Mouse (Mus musculus) embryonic stem cell, embryonic (primary cell): ENCODE data around the gene Ibtk.

Source experiments
- CTCF ChIA-PET, 4 experiments: fragments of 300-600 bp in 2 of 4; fragments of 350-600 bp in 2 of 4; sonication (Branson Sonifier 250); formaldehyde crosslinking; loops; one replicate each; lab custom pipeline; 2022; ENCODE audit warnings: inconsistent platforms in 2 of 4; lab: Charles Lee
- POLR2A ChIA-PET, 4 experiments: fragments of 300-600 bp in 2 of 4; fragments of 350-600 bp in 2 of 4; sonication (Branson Sonifier 250); formaldehyde crosslinking; loops; one replicate each; lab custom pipeline; 2022; ENCODE audit warnings: antibody characterized with exemption in 4 of 4, inconsistent platforms in 1 of 4; lab: Charles Lee

The Ibtk gene

GRCm38 (mm10) chr9:85739279-85739678 is 9.9 kb downstream of the Ibtk start:
- POLR2A ChIA-PET = interaction anchor here in 1 of 4 experiments (0.5 kb wide), 1 partner anchor 1705 kb away, joined by 5 read pairs; no protein-coding TSS in a partner anchor
- CTCF ChIA-PET = no interaction called here

- CTCF ChIA-PET = interaction anchor here in 1 of 4 experiments (0.6 kb wide), 1 partner anchor 108 kb away, joined by 3 read pairs; no protein-coding TSS in a partner anchor
- POLR2A ChIA-PET = interaction anchor here in 2 of 4 experiments (0.8 to 2.7 kb wide), 2 partner anchors 14 to 107 kb away, joined by 3 to 9 read pairs; partner anchors contain the start of gene Ibtk (in 1 of the 2)
These were observed 14.3 kb downstream of the Ibtk start for GRCm38 (mm10) chr9:85734821-85735220.

GRCm38 (mm10) chr9:85724078-85724477 is 25.1 kb downstream of the Ibtk start:
- POLR2A ChIA-PET = no interaction called here

GRCm38 (mm10) chr9:85717336-85717735 is 31.8 kb downstream of the Ibtk start:
- POLR2A ChIA-PET = no interaction called here
- CTCF ChIA-PET = no interaction called here

More at GRCm38 (mm10) chr9:85724078-85724477, 25.1 kb downstream of the Ibtk start:
- CTCF ChIA-PET = no interaction called here

- POLR2A ChIA-PET = interaction anchor here in 1 of 4 experiments (1.0 kb wide), 1 partner anchor 14 kb away, joined by 3 read pairs; no protein-coding TSS in a partner anchor
These were observed 41.8 kb downstream of the Ibtk start for GRCm38 (mm10) chr9:85707302-85707701.

GRCm38 (mm10) chr9:85701981-85702380 is 47.2 kb downstream of the Ibtk start:
- POLR2A ChIA-PET = no interaction called here
- CTCF ChIA-PET = interaction anchor here in 1 of 4 experiments (0.6 kb wide), 1 partner anchor 474 kb away, joined by 3 read pairs; no protein-coding TSS in a partner anchor

More at GRCm38 (mm10) chr9:85707302-85707701, 41.8 kb downstream of the Ibtk start:
- CTCF ChIA-PET = no interaction called here

GRCm38 (mm10) chr9:85695606-85696005 is 53.5 kb downstream of the Ibtk start:
- POLR2A ChIA-PET = no interaction called here
- CTCF ChIA-PET = no interaction called here

GRCm38 (mm10) chr9:85693231-85694116 is 55.7 kb downstream of the Ibtk start:
- POLR2A ChIA-PET = interaction anchor here in 2 of 4 experiments (1.1 to 1.5 kb wide), 3 partner anchors 55 to 56 kb away, joined by 3 to 4 read pairs (median 3); partner anchors contain the start of gene Ibtk (in 1 of the 2)

GRCm38 (mm10) chr9:85685010-85685409 is 64.1 kb downstream of the Ibtk start:
- POLR2A ChIA-PET = no interaction called here
- CTCF ChIA-PET = interaction anchor here in 2 of 4 experiments (0.9 to 1.2 kb wide), 2 partner anchors 8 to 357 kb away, joined by 3 read pairs; no protein-coding TSS in a partner anchor

More at GRCm38 (mm10) chr9:85693231-85694116, 55.7 kb downstream of the Ibtk start:
- CTCF ChIA-PET = interaction anchor here in 3 of 4 experiments (0.5 to 0.7 kb wide), 3 partner anchors 8 to 1731 kb away, joined by 3 read pairs; no protein-coding TSS in a partner anchor

- POLR2A ChIA-PET = no interaction called here
- CTCF ChIA-PET = no interaction called here
These were observed 73.8 kb downstream of the Ibtk start for GRCm38 (mm10) chr9:85675131-85675905.

GRCm38 (mm10) chr9:85673907-85674481 is 75.1 kb downstream of the Ibtk start:
- POLR2A ChIA-PET = no interaction called here

GRCm38 (mm10) chr9:85671582-85672331 is 77.4 kb downstream of the Ibtk start:
- ChIA-PET POLR2A (no interaction called here), CTCF (no interaction called here)

More at GRCm38 (mm10) chr9:85673907-85674481, 75.1 kb downstream of the Ibtk start:
- CTCF ChIA-PET = no interaction called here

- POLR2A ChIA-PET = interaction anchor here in 1 of 4 experiments (0.6 to 0.7 kb wide), 2 partner anchors 13 to 802 kb away, joined by 3 to 6 read pairs; no protein-coding TSS in a partner anchor
- CTCF ChIA-PET = no interaction called here
These were observed 84.8 kb downstream of the Ibtk start for GRCm38 (mm10) chr9:85664316-85664715.

- CTCF ChIA-PET = no interaction called here
- POLR2A ChIA-PET = interaction anchor here in 1 of 4 experiments (0.7 kb wide), 1 partner anchor 14 kb away, joined by 6 read pairs; no protein-coding TSS in a partner anchor
These were observed 85.3 kb downstream of the Ibtk start for GRCm38 (mm10) chr9:85663810-85664209.

GRCm38 (mm10) chr9:85663091-85663490 is 86.0 kb downstream of the Ibtk start:
- CTCF ChIA-PET = no interaction called here
- POLR2A ChIA-PET = no interaction called here

- POLR2A ChIA-PET = no interaction called here
- CTCF ChIA-PET = no interaction called here
These were observed 95.7 kb downstream of the Ibtk start for GRCm38 (mm10) chr9:85653401-85653800.

GRCm38 (mm10) chr9:85638276-85638675 is 110.9 kb downstream of the Ibtk start:
- CTCF ChIA-PET = no interaction called here
- POLR2A ChIA-PET = no interaction called here
